Mouse (Mus musculus) embryonic facial prominence, embryonic 11.5 days (tissue): Measurements from ENCODE around the gene Zfp319. TPM values are rescaled to one million over a fixed set of nuclear protein-coding genes. Genes with fewer than 3 reads are reported as not detected.

Experiments used
- ATAC-seq: fragments of 200-750 bp; cut with Nextera tagmentation; replicated peaks from 2 replicates; pipeline ENCODE4 v1.8.0; 2017; ENCODE audit warnings: low read depth; ENCODE audit not compliant: insufficient number of reproducible peaks, low FRiP score, low TSS enrichment
- DNase-seq: peaks from one replicate; pipeline ENCODE4 v3.0.0-alpha.2; 2015; ENCODE audit warnings: low spot score
- H3K27ac ChIP-seq: fragments of 300-500 bp; sonication (generic); replicated peaks from 2 replicates; pipeline ENCODE4 v1.5.1; 2014; ENCODE audit warnings: mild to moderate bottlenecking, low read depth, low read length, control low read depth
- H3K27me3 ChIP-seq: fragments of 300-500 bp; sonication (generic); 2 replicates; pipeline ENCODE4 v1.6.1; 2014; ENCODE audit warnings: mild to moderate bottlenecking, low read length, moderate library complexity, mixed read lengths; ENCODE audit not compliant: control insufficient read depth, insufficient read depth
- H3K36me3 ChIP-seq: fragments of 300-500 bp; sonication (generic); replicated peaks from 2 replicates; pipeline ENCODE4 v1.6.1; 2014; ENCODE audit warnings: low read depth, mild to moderate bottlenecking, low read length, moderate library complexity, mixed read lengths; ENCODE audit not compliant: control insufficient read depth, insufficient read depth
- H3K4me1 ChIP-seq: fragments of 300-500 bp; sonication (generic); 2 replicates; pipeline ENCODE4 v1.6.1; 2014; ENCODE audit warnings: low read length, mixed read lengths; ENCODE audit not compliant: control insufficient read depth, insufficient read depth
- H3K4me2 ChIP-seq: fragments of 300-500 bp; sonication (generic); 2 replicates; pipeline ENCODE4 v1.6.1; 2014; ENCODE audit warnings: low read depth, mild to moderate bottlenecking, control low read depth, low read length, moderate library complexity
- H3K4me3 ChIP-seq: fragments of 300-500 bp; sonication (generic); 2 replicates; pipeline ENCODE4 v1.5.1; 2014; ENCODE audit warnings: low read depth, low read length, control low read depth
- H3K9ac ChIP-seq: fragments of 300-500 bp; sonication (generic); replicated peaks from 2 replicates; pipeline ENCODE4 v1.6.1; 2014; ENCODE audit warnings: mild to moderate bottlenecking, control low read depth, low read length
- H3K9me3 ChIP-seq: fragments of 300-500 bp; sonication (generic); replicated peaks from 2 replicates; pipeline ENCODE4 v1.6.1; 2016; ENCODE audit warnings: mild to moderate bottlenecking, low read length, inconsistent platforms, mixed read lengths; ENCODE audit not compliant: control insufficient read depth
- WGBS: fragments of 180-500 bp; shearing (Covaris S2); extraction: QIAGEN DNeasy Blood & Tissue Kit; methylation state at CpG from one replicate; pipeline ENCODE4 v1.1.7; 2014; 5-methylcytosine and 5-hydroxymethylcytosine counted together
- polyA plus RNA-seq: library from polyadenylated mRNA; unstranded; fragments of >200 nt; fragmentation: Nextera tagmentation; extraction: Ambion mirVana; gene quantifications from 2 replicates; pipeline ENCODE4 v1.2.1, GENCODE M21; 2014

Gene Zfp319
- polyA plus RNA-seq, 1 experiment from 2014 or later: 6.6 TPM

- H3K9me3 ChIP-seq: no peaks in the 10 kb centered on the region
- no peaks in the 10 kb centered on the region for H3K36me3 ChIP-seq
- no peak for ATAC-seq
- H3K4me1 ChIP-seq: no peaks in the 10 kb centered on the region; the same call in 1 of the 2 replicates
- H3K27ac ChIP-seq: no peak overlapping the region
- no peak overlapping the region for H3K9ac ChIP-seq
- DNase-seq: no peak
- peaks cover 4% of the 10 kb centered on the region; the same call in 1 of the 2 replicates for H3K27me3 ChIP-seq
- WGBS: 86% methylated on average over 2 of the region's 2 CpGs
- H3K4me2 ChIP-seq: no peak overlapping the region
- no peak overlapping the region for H3K4me3 ChIP-seq
Observed at GRCm38 (mm10) chr8:95354606-95355005, 22.9 kb upstream of the Zfp319 start.

GRCm38 (mm10) chr8:95352871-95353866, 21.4 kb upstream of the Zfp319 start:
- peak; percentile 37 for ATAC-seq

GRCm38 (mm10) chr8:95352151-95352870, 20.6 kb upstream of the Zfp319 start, which contains the start of gene Mmp15:
TSS of gene Mmp15 (plus strand) at chr8:95352268.
- H3K36me3 ChIP-seq: no peaks in the 10 kb centered on the region
- peak within 1 kb of the TSS; percentile 72 for H3K27ac ChIP-seq
- DNase-seq: peak; percentile 86
- no peaks in the 10 kb centered on the region for H3K9me3 ChIP-seq
- peak within 1 kb of the TSS; percentile 98 for H3K4me2 ChIP-seq
- peak within 1 kb of the TSS; percentile 81 for H3K4me3 ChIP-seq
- ATAC-seq: peak; percentile 68
- under 1% methylated on average over 80 of the region's 80 CpGs for WGBS
- peak within 1 kb of the TSS; percentile 88 for H3K9ac ChIP-seq
- no peaks in the 10 kb centered on the region for H3K4me1 ChIP-seq
- H3K27me3 ChIP-seq: peaks cover 4% of the 10 kb centered on the region; the same call in 1 of the 2 replicates

More at GRCm38 (mm10) chr8:95352871-95353866, 21.4 kb upstream of the Zfp319 start:
- Histone ChIP-seq H3K9me3 (no peaks in the 10 kb centered on the region), H3K27me3 (peaks cover 4% of the 10 kb centered on the region; the same call in 1 of the 2 replicates), H3K9ac (peak overlapping the region; percentile 88), H3K36me3 (no peaks in the 10 kb centered on the region), H3K4me2 (peak overlapping the region; percentile 98), H3K27ac (peak overlapping the region; percentile 72; the same call in 1 of the 2 replicates), H3K4me3 (peak overlapping the region; percentile 81), H3K4me1 (no peaks in the 10 kb centered on the region)
- peak; percentile 70 for DNase-seq
- 2% methylated on average over 61 of the region's 62 CpGs for WGBS

- peak; percentile 66 for DNase-seq
Observed at GRCm38 (mm10) chr8:95351461-95351860, 19.7 kb upstream of the Zfp319 start.

GRCm38 (mm10) chr8:95348811-95349630, 17.3 kb upstream of the Zfp319 start:
- no peaks in the 10 kb centered on the region for H3K9me3 ChIP-seq
- H3K4me2 ChIP-seq: no peak overlapping the region; the same call in 1 of the 2 replicates
- whole genome bisulfite sequencing: 66% methylated on average over 19 of the region's 19 CpGs
- H3K4me1 ChIP-seq: no peaks in the 10 kb centered on the region
- no peaks in the 10 kb centered on the region for H3K36me3 ChIP-seq
- no peak overlapping the region for H3K9ac ChIP-seq
- ATAC-seq: no peak
- H3K4me3 ChIP-seq: no peak overlapping the region
- no peak for DNase-seq
- H3K27me3 ChIP-seq: peaks cover 4% of the 10 kb centered on the region; the same call in 1 of the 2 replicates
- H3K27ac ChIP-seq: no peak overlapping the region

More at GRCm38 (mm10) chr8:95351461-95351860, 19.7 kb upstream of the Zfp319 start:
- H3K4me2 ChIP-seq: peak overlapping the region; percentile 98
- no peak overlapping the region for H3K9ac ChIP-seq
- 2% methylated on average over 15 of the region's 15 CpGs for WGBS
- peak overlapping the region; percentile 81; the same call in 1 of the 2 replicates for H3K4me3 ChIP-seq
- no peaks in the 10 kb centered on the region for H3K4me1 ChIP-seq
- H3K36me3 ChIP-seq: no peaks in the 10 kb centered on the region
- H3K27me3 ChIP-seq: peaks cover 4% of the 10 kb centered on the region; the same call in 1 of the 2 replicates
- H3K9me3 ChIP-seq: no peaks in the 10 kb centered on the region
- no peak overlapping the region for H3K27ac ChIP-seq
- ATAC-seq: no peak

- Histone ChIP-seq H3K4me1 (no peaks in the 10 kb centered on the region), H3K9ac (no peak overlapping the region), H3K27ac (no peak overlapping the region), H3K4me2 (no peak overlapping the region; the same call in 1 of the 2 replicates), H3K9me3 (no peaks in the 10 kb centered on the region), H3K36me3 (no peaks in the 10 kb centered on the region), H3K4me3 (no peak overlapping the region), H3K27me3 (peaks cover 4% of the 10 kb centered on the region; the same call in 1 of the 2 replicates)
- WGBS: 77% methylated on average over 2 of the region's 2 CpGs
- no peak for ATAC-seq
- DNase-seq: no peak
Observed at GRCm38 (mm10) chr8:95348356-95348755, 16.6 kb upstream of the Zfp319 start.
